Mouse (Mus musculus) bone marrow, adult 2 months (tissue): Measurements from ENCODE around the gene Tradd.

Experiments used
- CTCF ChIP-seq: fragments of 200-500 bp; IDR thresholded peaks from 2 replicates; pipeline ENCODE4 v1.5.1; 2011; ENCODE audit warnings: low read length, control low read depth; ENCODE audit not compliant: control insufficient read depth, insufficient read depth
- POLR2A ChIP-seq: fragments of 200-500 bp; IDR thresholded peaks from 2 replicates; pipeline ENCODE4 v1.6.1; 2011; ENCODE audit warnings: low read depth, mild to moderate bottlenecking, control low read depth, low read length, borderline replicate concordance; ENCODE audit not compliant: control insufficient read depth

DNA sequence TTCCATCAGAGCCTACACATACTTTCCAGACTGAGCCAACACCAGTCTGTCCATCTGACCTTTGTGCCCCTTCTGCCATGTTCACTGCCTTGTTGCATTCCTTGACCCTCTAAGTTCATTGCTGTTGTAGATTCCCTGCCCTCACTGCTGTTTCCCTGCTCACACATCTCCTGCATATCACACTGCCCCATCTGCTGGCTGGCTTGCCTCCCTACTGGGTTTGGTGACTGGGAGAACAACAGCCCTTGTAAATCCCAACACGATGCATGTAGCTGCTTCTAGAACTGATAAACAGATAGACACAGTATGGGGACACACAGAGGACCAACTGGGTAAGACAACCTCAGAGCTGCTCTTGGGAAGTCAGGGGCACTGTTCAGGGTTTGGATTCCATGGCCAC is 47.3 kb upstream of the Tradd start:
- TF ChIP-seq POLR2A (no peak), CTCF (no peak)
